In the genomic region with DNA sequence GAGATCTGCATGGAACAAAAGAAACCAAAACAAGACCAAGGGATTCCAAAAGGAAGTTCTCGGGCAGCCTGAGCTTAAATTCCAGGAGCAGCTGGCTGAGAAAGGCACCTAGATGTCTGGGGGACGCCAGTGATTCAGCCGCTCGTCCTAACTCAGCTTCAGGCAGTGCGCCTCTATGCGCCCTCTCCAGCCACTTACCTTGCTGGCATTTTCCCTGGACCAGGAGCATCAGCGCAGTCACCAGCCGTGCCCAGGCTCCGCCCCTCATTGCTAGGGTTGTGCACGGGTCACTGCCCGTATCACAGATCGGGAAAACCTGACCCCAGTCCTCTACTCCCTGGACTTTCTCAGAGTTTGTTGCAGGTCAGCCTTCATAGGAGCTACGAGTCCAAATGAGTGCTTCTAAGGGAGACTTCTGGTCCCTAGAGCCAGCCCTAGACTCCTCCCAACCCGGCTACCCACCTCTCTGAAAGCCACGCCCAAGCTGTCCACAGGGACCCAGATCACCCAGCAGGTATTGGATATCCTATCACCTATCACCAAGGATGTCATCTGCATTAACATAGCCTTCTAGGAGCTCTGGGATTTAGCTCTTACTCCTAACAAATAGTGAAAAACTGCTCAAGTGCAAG, we compare ENCODE assay signal across 8 mouse cellular contexts. TPM values are rescaled to one million over a fixed set of nuclear protein-coding genes. Genes with fewer than 3 reads are reported as not detected.
A peak's percentile ranks its signal among the peaks of the same experiment; 100 is the strongest.
DNase-seq lines count a peak whose midpoint lies in the region; ATAC-seq and TF ChIP-seq lines count a peak whose summit lies in the region.

Gene Vwde (minus strand): TSS at position 370 of the 632 bp plus-strand sequence.

- no peaks in the 10 kb centered on the region for H3K4me1 ChIP-seq in hindbrain, embryonic 15.5 days (replicated peaks)
- H3K4me1 ChIP-seq in midbrain, embryonic 13.5 days (replicated peaks): peaks cover 5% of the 10 kb centered on the region; the same call in 1 of the 2 replicates

- no peak for TF ChIP-seq POLR2A in brain, embryonic 14.5 days (IDR thresholded peaks at IDR 0.05; ENCODE audit: borderline replicate concordance, extremely low read depth, insufficient read depth, insufficient read length, poor library complexity, severe bottlenecking)

- H3K36me3 ChIP-seq in hindbrain, embryonic 15.5 days: no peaks in the 10 kb centered on the region
- H3K36me3 ChIP-seq in midbrain, embryonic 13.5 days: no peaks in the 10 kb centered on the region

- peak within 1 kb of the TSS; percentile 26 for H3K4me3 ChIP-seq in gastrocnemius, adult 2 months
- H3K4me3 ChIP-seq in hindbrain, embryonic 15.5 days: peak within 1 kb of the TSS; percentile 33
- peak within 1 kb of the TSS; percentile 17; the same call in 1 of the 2 replicates for H3K4me3 ChIP-seq in midbrain, embryonic 13.5 days (replicated peaks)

- H3K27me3 ChIP-seq in hindbrain, embryonic 15.5 days: no peaks in the 10 kb centered on the region
- no peaks in the 10 kb centered on the region for H3K27me3 ChIP-seq in midbrain, embryonic 13.5 days

- peak within 1 kb of the TSS; percentile 20; the same call in 1 of the 2 replicates for H3K9ac ChIP-seq in hindbrain, embryonic 15.5 days
- H3K9ac ChIP-seq in midbrain, embryonic 13.5 days (replicated peaks): no peak within 1 kb of the TSS; the same call in 1 of the 2 replicates

- peak within 1 kb of the TSS; percentile 62 for H3K4me2 ChIP-seq in hindbrain, embryonic 15.5 days
- H3K4me2 ChIP-seq in midbrain, embryonic 13.5 days (replicated peaks): peak within 1 kb of the TSS; percentile 50

- DNase-seq in gastrocnemius, adult 2 months: no peak
- DNase-seq in gastrocnemius, postnatal 36 days: no peak
- DNase-seq in brain, embryonic 14.5 days (ENCODE audit: low read depth): peak; percentile 6
- no peak for DNase-seq in frontal cortex, adult 2 months (ENCODE audit: extremely low spot score in 1 of 2, low spot score in 1 of 2)
- DNase-seq in thymus, postnatal 36 days: no peak

- ATAC-seq in hindbrain, embryonic 15.5 days (ENCODE audit: low FRiP score, low read depth): peak; percentile 48; the same call in 1 of the 2 replicates
- peak; percentile 58; the same call in 1 of the 2 replicates for ATAC-seq in midbrain, embryonic 13.5 days
- no peak for ATAC-seq in erythroid progenitor cell, adult 5-6 weeks (replicated peaks; ENCODE audit: low FRiP score, poor library complexity, severe bottlenecking)

- intact Hi-C loops in gastrocnemius, adult 2 months (cut with DNase I): no loop called here
- intact Hi-C loops in gastrocnemius, postnatal 36 days (cut with DNase I): no loop called here

- WGBS in hindbrain, embryonic 15.5 days: 28% methylated on average over 15 of the region's 15 CpGs
- 31% methylated on average over 15 of the region's 15 CpGs for WGBS in midbrain, embryonic 13.5 days

- TF ChIP-seq CTCF in gastrocnemius, adult 2 months (IDR thresholded peaks at IDR 0.05): no peak
- TF ChIP-seq CTCF in brain, embryonic 14.5 days (IDR thresholded peaks at IDR 0.05; ENCODE audit: borderline replicate concordance, extremely low read depth, insufficient read depth, insufficient read length): no peak

- H3K27ac ChIP-seq in gastrocnemius, adult 2 months: no peak within 1 kb of the TSS
- H3K27ac ChIP-seq in hindbrain, embryonic 15.5 days (replicated peaks): no peak within 1 kb of the TSS
- no peak within 1 kb of the TSS for H3K27ac ChIP-seq in midbrain, embryonic 13.5 days

- no peaks in the 10 kb centered on the region for H3K9me3 ChIP-seq in hindbrain, embryonic 15.5 days
- H3K9me3 ChIP-seq in midbrain, embryonic 13.5 days: no peaks in the 10 kb centered on the region

RNA-seq across cellular contexts. Expression of gene Vwde, which starts in this region (rescaled TPM):
- under 1 TPM in 1 of 2 experiments, not detected in 1; 0.08 TPM for total RNA-seq in gastrocnemius, adult 2 months (2021)
- not detected for total RNA-seq in gastrocnemius, postnatal 36 days (2021)
- 0.06 and 0.19 TPM in 2 replicates for polyA plus RNA-seq in brain, embryonic 14.5 days (2012; rRNA removed)
- 0.10 and 0.14 TPM in 2 replicates for polyA plus RNA-seq in hindbrain, embryonic 15.5 days (2015; fragmentation: Nextera tagmentation; extraction: Ambion mirVana)
- 0.10 TPM in 1 of 2 replicates, not detected in the other for polyA plus RNA-seq in midbrain, embryonic 13.5 days (2015; fragmentation: Nextera tagmentation; extraction: Ambion mirVana)
- polyA plus RNA-seq in frontal cortex, adult 2 months (2012; rRNA removed): 0.02 TPM in 1 of 2 replicates, not detected in the other
- total RNA-seq in erythroid progenitor cell, adult 5-6 weeks (2015; ENCODE audit: low replicate concordance): not detected in 2 replicates
- not detected in 2 replicates for total RNA-seq in erythroid progenitor cell, adult 5-6 weeks (2017; ENCODE audit: low replicate concordance)

Comparison
In these comparisons a context has a peak if more than half of its experiments do, and no peak if none do; other contexts are left out.
1. Peak in DNase-seq in brain, embryonic 14.5 days; RNA of the gene not detected or under 1 TPM.
2. Peak in ATAC-seq, H3K4me3 ChIP-seq, H3K9ac ChIP-seq and H3K4me2 ChIP-seq in hindbrain, embryonic 15.5 days; RNA of the gene not detected or under 1 TPM.
3. Peak in ATAC-seq, H3K4me3 ChIP-seq and H3K4me2 ChIP-seq in midbrain, embryonic 13.5 days; RNA of the gene not detected or under 1 TPM.